21 mouse cellular contexts compared by ENCODE assay signal in the genomic region with DNA sequence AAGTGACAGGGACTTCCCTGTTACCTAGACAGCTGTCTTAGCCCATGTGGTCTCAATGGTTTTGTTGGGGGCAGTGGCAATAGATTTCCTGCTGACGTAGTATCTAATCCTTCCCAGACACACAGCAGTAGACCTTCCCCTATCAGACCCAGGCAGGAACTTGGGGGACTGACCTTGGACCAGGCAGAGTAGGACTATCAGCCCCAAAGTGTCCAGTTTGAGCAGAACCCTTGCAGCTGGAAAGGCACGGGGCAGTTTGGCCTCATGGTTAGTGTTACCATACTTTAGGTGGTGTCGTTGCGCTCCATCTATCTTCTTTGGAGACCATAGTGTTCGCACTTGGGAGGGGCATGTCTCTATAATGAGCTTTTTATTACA.
"Had no signal": no experiment of that assay in that cellular context is flagged by ENCODE, and none has a peak within 500 bp of the region (broad histone marks: within the 10 kb centered on the region; RNA-seq: fewer than 3 reads in every experiment).

No protein-coding gene starts in this region.

- H3K27ac ChIP-seq: liver, embryonic 15.5 days; lung, embryonic 15.5 days; midbrain, embryonic 13.5 days; neural tube, embryonic 13.5 days; neural tube, embryonic 15.5 days had no signal

- H3K9me3 ChIP-seq: liver, embryonic 15.5 days; lung, embryonic 15.5 days; midbrain, embryonic 13.5 days; neural tube, embryonic 13.5 days; neural tube, embryonic 15.5 days had no signal

- H3K4me1 ChIP-seq: liver, embryonic 15.5 days; lung, embryonic 15.5 days; midbrain, embryonic 13.5 days; neural tube, embryonic 13.5 days; neural tube, embryonic 15.5 days had no signal

- H3K27me3 ChIP-seq: lung, embryonic 15.5 days; midbrain, embryonic 13.5 days; neural tube, embryonic 13.5 days; neural tube, embryonic 15.5 days had no signal

- H3K36me3 ChIP-seq: liver, embryonic 15.5 days; lung, embryonic 15.5 days; midbrain, embryonic 13.5 days; neural tube, embryonic 13.5 days; neural tube, embryonic 15.5 days had no signal

- DNase-seq: liver, postnatal 0 days; lung, adult 2 months; lung, postnatal 14 days; lung, postnatal 36 days; retina, postnatal 1 day; right cerebral cortex, adult 18-20 months; right cerebral cortex, postnatal 25 days; right cerebral cortex, postnatal 4 days; spleen, adult 18-20 months; thymus, adult 18-20 months; thymus, postnatal 14 days; thymus, postnatal 36 days had no signal

- H3K9ac ChIP-seq: liver, embryonic 15.5 days; liver, postnatal 0 days; lung, embryonic 15.5 days; midbrain, embryonic 13.5 days; neural tube, embryonic 13.5 days; neural tube, embryonic 15.5 days had no signal

- ATAC-seq: liver, postnatal 0 days; lung, postnatal 0 days; midbrain, embryonic 13.5 days; midbrain, embryonic 16.5 days had no signal

- H3K4me2 ChIP-seq: liver, embryonic 15.5 days; lung, embryonic 15.5 days; midbrain, embryonic 11.5 days; midbrain, embryonic 13.5 days; neural tube, embryonic 13.5 days; neural tube, embryonic 15.5 days had no signal

- H3K4me3 ChIP-seq: liver, embryonic 15.5 days; lung, embryonic 15.5 days; midbrain, embryonic 13.5 days; myocyte; neural tube, embryonic 13.5 days; neural tube, embryonic 15.5 days had no signal
